Mouse (Mus musculus) left cerebral cortex, adult 8-10 months (tissue): ENCODE measurements around the gene Iqsec1. TPM values are rescaled to one million over a fixed set of nuclear protein-coding genes. Genes with fewer than 3 reads are reported as not detected.
"Not testable (repeated sequence)": the region's sequence is repeated elsewhere in the genome, so short reads cannot be mapped to it uniquely, and the experiment has no call there.

ENCODE experiments used
- DNase-seq, 2 experiments: peaks; one replicate each; pipeline ENCODE4 v3.0.0; 2022; ENCODE audit warnings: low spot score in 2 of 2
- total RNA-seq, 4 experiments: library from RNA; stranded (reverse); gene quantifications; 2 replicates each; pipeline ENCODE4 v1.2.4; 2022

The Iqsec1 gene
- total RNA-seq, 4 experiments from 2014 or later = 334 to 403 (median 359) TPM

- DNase-seq = no peak
Measured at GRCm38 (mm10) chr6:90668693-90669092, 319.8 kb downstream of the Iqsec1 start.

DNA sequence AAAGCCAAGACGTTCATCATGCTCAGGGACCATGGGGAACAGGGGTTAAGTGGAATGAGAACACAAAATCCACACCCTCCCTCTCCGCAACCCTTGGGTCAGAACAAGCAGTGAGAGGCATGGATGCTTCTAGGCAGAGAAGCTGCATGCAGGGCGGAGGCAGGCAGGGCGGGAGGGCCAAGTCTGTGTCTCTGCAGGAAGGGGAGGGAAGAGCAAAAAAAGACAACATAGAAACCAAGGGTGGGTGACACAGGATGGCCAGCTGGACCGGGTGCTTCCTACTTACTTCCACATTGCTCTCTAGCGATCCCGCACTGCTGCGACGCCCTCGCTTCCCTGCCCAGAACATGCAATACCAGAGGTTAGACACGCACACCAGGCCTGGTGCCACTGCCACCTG is 324.7 kb downstream of the Iqsec1 start:
- DNase-seq = no peak

GRCm38 (mm10) chr6:90662148-90662547 is 326.3 kb downstream of the Iqsec1 start:
- DNase-seq = no peak

DNA sequence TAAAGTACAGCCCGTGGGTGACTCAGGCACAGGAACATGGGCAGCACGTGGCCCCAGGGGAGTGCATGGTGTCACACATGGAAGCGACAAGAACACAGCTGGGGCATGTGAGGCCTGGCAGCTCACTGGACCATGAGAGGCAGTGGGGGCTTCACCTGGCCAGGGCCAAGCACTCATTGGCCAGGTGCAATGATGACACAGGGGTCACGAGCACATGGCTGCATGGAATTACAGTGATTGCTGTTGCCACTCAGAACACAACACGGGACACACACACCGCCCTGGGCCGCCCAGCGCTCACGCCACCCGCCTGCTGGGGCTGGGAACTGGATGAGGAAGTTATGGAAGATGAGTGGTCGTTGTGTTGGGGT is 327.5 kb downstream of the Iqsec1 start:
- no peak for DNase-seq

DNA sequence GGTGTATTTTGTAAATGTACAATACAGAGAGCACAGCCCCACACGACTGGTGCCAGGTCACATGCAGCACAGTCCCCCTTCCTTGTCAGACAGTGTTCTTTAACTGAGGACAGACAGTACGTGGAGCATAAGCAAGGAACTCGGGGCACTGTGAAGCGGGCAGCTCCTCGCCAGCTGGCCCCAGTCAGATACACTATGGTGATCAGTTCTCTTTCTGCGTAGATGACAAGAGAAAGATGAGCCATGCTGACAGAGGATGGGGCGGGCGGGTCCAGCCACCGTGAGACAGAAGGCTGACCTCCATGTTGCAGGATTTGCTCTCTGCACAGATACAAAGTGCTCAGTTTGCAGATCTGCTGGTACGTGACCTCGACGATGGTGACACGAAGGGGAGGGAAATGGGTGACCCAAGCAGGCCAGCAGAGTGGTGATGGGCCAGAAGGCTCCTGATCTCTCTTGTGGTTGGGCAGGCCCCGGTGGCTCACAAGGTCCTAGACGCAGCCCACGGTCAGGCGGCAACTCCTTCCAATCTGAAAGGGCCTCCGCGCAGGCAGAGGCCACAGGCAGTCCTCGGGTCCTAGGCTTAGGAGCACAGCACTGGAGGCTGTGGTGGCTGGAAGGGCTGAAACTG is 328.0 kb downstream of the Iqsec1 start:
- DNase-seq = no peak

GRCm38 (mm10) chr6:90659913-90660312 is 328.6 kb downstream of the Iqsec1 start:
- DNase-seq = no peak

- DNase-seq = not testable (repeated sequence)
Measured at GRCm38 (mm10) chr6:90656344-90656850, 332.1 kb downstream of the Iqsec1 start.

- DNase-seq = no peak
Measured at GRCm38 (mm10) chr6:90653736-90654135, 334.7 kb downstream of the Iqsec1 start.

DNA sequence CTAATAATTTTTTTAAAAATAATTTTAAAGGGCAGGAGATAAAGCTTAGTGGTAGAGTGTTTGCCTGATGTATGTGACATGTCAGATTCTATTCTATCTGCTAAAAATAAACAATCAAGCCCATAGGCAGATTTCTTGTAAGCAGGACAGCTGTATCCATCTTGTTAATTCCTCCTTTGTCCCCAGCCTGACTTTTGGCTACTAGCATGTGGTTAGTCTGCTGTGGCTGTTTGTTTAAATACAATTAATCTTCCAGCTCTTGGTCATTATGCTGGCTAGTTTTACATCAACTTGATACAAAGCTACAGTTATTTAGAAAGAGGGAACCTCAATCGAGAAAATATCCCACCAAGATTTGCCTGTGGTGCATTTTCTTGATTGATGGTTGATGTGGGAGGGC is 337.9 kb downstream of the Iqsec1 start:
- no peak for DNase-seq

GRCm38 (mm10) chr6:90649279-90649678 is 339.2 kb downstream of the Iqsec1 start:
- DNase-seq = no peak

- DNase-seq = no peak
Measured at GRCm38 (mm10) chr6:90648391-90648790, 340.1 kb downstream of the Iqsec1 start.

DNA sequence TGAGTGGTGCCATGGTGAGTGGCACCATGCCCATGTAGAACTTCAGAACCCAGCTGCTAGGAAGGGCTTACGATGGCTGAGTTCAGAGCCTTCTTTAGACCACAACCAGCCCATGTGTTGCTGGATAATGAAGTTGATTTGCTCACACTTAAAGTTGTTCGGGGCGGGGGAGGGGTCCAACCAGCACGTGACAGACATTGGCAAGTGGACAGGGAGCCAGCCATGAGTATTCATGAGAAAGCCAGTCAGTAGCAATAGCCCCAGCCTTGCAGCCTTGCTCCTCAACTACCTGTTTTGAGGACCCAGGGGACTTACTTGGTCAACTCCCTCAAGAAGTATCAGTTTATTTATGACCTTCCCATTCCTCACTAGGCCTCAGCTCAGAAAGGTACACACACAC is 343.5 kb downstream of the Iqsec1 start:
- no peak for DNase-seq

DNA sequence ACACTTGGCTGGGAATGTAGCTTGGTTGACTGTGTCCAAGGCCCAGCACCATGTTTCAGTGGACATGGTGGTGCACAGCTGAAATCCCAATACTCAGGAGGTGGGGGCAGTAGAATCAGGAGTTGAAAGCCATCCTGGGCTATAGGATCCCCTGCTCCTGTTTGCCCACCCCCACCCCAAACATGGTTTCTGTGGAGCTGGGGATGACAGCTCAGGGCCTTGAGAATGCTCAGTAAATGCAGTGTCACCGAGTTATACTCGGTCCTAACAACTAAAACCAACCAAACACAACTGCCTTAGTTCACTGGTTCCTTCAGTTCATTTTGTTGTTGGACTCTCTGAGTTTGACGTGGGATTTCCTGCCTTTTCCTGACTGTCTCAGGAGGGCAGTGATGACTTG is 345.4 kb downstream of the Iqsec1 start:
- DNase-seq = no peak

- DNase-seq = no peak
Measured at GRCm38 (mm10) chr6:90635611-90636010, 352.9 kb downstream of the Iqsec1 start.

DNA sequence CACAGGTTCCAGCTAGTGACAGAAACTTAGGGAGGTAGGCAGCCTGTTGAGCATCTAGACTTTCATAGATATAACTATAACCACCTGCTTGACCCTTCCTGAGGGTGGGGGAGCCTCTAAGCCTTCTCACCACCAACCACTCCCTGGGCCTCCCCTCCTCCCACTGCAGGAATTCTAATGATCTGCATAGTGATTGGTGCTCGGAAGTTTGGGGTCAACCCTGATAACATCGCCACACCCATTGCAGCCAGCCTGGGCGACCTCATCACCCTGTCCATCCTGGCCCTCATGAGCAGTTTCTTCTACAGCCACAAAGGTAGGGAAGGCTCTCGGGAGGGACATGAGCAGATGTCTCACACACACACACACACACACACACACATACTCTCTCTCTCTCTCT is 353.4 kb downstream of the Iqsec1 start:
- DNase-seq = no peak

- not testable (repeated sequence) for DNase-seq
Measured at GRCm38 (mm10) chr6:90632526-90632925, 356.0 kb downstream of the Iqsec1 start.

DNA sequence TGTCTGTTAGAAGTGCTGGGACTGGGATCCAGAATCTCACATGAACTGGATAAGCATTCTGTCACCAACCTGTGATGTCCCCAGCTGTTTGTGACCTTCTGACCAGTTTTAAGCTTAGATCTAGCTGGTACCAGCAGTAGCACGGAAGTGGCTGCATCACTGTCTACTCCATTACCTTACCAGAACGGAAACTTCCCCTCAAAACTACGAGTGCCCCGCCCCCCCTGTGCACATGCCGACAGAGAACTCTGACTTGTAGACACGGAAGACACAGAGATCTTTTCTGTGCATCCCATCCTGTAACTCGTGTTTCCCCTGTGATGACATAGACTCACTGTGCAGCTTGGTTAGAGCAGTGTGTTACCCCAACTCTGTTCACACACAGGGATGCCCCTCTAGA is 358.1 kb downstream of the Iqsec1 start:
- DNase-seq = no peak

- DNase-seq = no peak
Measured at GRCm38 (mm10) chr6:90629506-90629905, 359.0 kb downstream of the Iqsec1 start.

- no peak for DNase-seq
Measured at GRCm38 (mm10) chr6:90627556-90627955, 360.9 kb downstream of the Iqsec1 start.

GRCm38 (mm10) chr6:90625207-90625994 is 363.1 kb downstream of the Iqsec1 start:
- DNase-seq = no peak

DNA sequence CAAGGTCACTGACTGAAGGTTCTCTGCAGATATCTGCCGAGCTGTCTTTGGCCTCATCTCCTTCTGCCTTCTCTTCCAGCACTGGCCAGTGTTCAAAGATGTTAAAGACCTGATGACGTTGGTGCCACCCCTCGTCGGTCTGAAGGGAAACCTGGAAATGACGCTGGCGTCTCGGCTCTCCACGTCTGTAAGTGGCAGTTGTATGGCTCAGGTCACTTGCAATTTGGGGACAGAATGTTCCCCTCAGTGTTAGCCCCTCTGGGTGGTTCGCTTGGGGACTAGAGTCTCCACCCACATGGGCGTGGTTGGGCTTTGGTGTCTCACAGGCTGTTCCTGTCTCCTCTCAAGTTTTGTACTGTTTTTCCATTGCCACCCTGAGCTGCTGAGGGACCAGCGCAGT is 363.8 kb downstream of the Iqsec1 start:
- no peak for DNase-seq

GRCm38 (mm10) chr6:90624184-90624583 is 364.3 kb downstream of the Iqsec1 start:
- no peak for DNase-seq

DNA sequence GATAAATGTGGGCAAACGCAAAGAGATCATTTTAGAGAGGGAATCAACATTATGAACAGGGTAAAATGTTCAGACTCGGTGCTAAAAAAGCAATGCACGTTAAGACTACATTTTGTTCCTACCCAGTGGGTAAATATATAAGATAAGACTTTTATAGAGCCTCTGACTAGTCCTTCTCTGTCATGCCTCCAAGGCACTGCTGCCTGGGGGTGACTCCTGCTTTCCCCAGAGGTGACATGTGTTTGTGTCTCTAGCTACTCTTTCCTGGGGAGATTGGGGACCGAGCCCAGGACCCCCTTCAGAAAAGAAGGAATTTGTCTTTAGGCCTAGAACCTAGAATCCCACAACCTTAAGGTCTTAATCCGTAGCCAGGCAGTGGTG is 365.0 kb downstream of the Iqsec1 start:
- DNase-seq = no peak
